Mouse (Mus musculus): ENCODE results near the gene Egr4. TPM values are rescaled to one million over a fixed set of nuclear protein-coding genes. Genes with fewer than 3 reads are reported as not detected.

The Egr4 gene
- 6.2 and 72.1 TPM in 2 replicates for polyA plus RNA-seq (2021; fragmentation: Nextera tagmentation)
- long read RNA-seq, experiment 1, transcript Egr4-201 (2 exons, 2,148 nt): major isoform, 70 of 93 reads
- long read RNA-seq, experiment 1, partial matches to known transcripts: 0 of 93 reads
- long read RNA-seq, experiment 1, other reads (novel, unspliced or antisense): 23 of 93 reads
- long read RNA-seq, experiment 2, transcript Egr4-201 (2 exons, 2,148 nt): major isoform, 5 of 19 reads
- long read RNA-seq, experiment 2, partial matches to known transcripts: 0 of 19 reads
- long read RNA-seq, experiment 2, other reads (novel, unspliced or antisense): 14 of 19 reads

GRCm38 (mm10) chr6:85513531-85513910 lies at the start of gene Egr4:
Gene Egr4, minus strand, starts transcription at chr6:85513589.

GRCm38 (mm10) chr6:85502911-85503250 lies 10.5 kb downstream of the Egr4 start, which contains the start of gene Fbxo41:
Gene Fbxo41, minus strand, starts transcription at chr6:85502994.

Other genes starting within 250 kb of the Egr4 start
- gene Sfxn5, start 180.2 kb downstream of the Egr4 start, polyA plus RNA-seq (2021; fragmentation: Nextera tagmentation): 295 and 332 TPM in 2 replicates
- 8.0 and 17.1 TPM in 2 replicates for gene Rab11fip5, start 139.0 kb downstream of the Egr4 start, polyA plus RNA-seq (2021; fragmentation: Nextera tagmentation)
- not detected in 2 replicates for gene Noto, start 89.7 kb downstream of the Egr4 start, polyA plus RNA-seq (2021; fragmentation: Nextera tagmentation)
- 23.9 and 24.7 TPM in 2 replicates for gene Smyd5, start 81.6 kb downstream of the Egr4 start, polyA plus RNA-seq (2021; fragmentation: Nextera tagmentation)
- gene Cct7, start 62.1 kb downstream of the Egr4 start, polyA plus RNA-seq (2021; fragmentation: Nextera tagmentation): 262 and 371 TPM in 2 replicates
- gene Pradc1, start 61.6 kb downstream of the Egr4 start, polyA plus RNA-seq (2021; fragmentation: Nextera tagmentation): 43.8 and 46.2 TPM in 2 replicates
- gene Fbxo41, start 10.6 kb downstream of the Egr4 start, polyA plus RNA-seq (2021; fragmentation: Nextera tagmentation): 13.2 and 15.0 TPM in 2 replicates
- gene Alms1, start 73.9 kb upstream of the Egr4 start, polyA plus RNA-seq (2021; fragmentation: Nextera tagmentation): 0.43 and 0.53 TPM in 2 replicates
- 0.88 TPM in 2 replicates for gene Nat8f7, start 199.6 kb upstream of the Egr4 start, polyA plus RNA-seq (2021; fragmentation: Nextera tagmentation)